Comparison of ENCODE assay signal across 16 mouse cellular contexts in genomic region chr10:59310691-59311457, GRCm38 (mm10). TPM values are rescaled to one million over a fixed set of nuclear protein-coding genes. Genes with fewer than 3 reads are reported as not detected.
DNase-seq lines count a peak whose midpoint lies in the region; ATAC-seq lines count a peak whose summit lies in the region.
"Had no signal": no experiment of that assay in that cellular context is flagged by ENCODE, and none has a peak within 500 bp of the region (broad histone marks: within the 10 kb centered on the region; RNA-seq: fewer than 3 reads in every experiment).

No protein-coding gene starts in this region.

- H3K27ac ChIP-seq in heart, embryonic 15.5 days: peak overlapping the region; percentile 47
- H3K27ac ChIP-seq in kidney, embryonic 16.5 days (ENCODE audit: low read length): peak overlapping the region; percentile 75
- H3K27ac ChIP-seq in macrophage: peak overlapping the region; percentile 31
- no peak overlapping the region for H3K27ac ChIP-seq in midbrain, embryonic 11.5 days (ENCODE audit: low read depth, low read length)
- H3K27ac ChIP-seq: limb, embryonic 13.5 days; midbrain, embryonic 15.5 days had no signal

- H3K9ac ChIP-seq in heart, embryonic 15.5 days: no peak overlapping the region
- no peak overlapping the region for H3K9ac ChIP-seq in kidney, embryonic 16.5 days (replicated peaks; ENCODE audit: low read length)
- H3K9ac ChIP-seq in midbrain, embryonic 11.5 days (ENCODE audit: low read length): no peak overlapping the region
- H3K9ac ChIP-seq: limb, embryonic 13.5 days; midbrain, embryonic 15.5 days had no signal

- H3K4me1 ChIP-seq in heart, embryonic 15.5 days (replicated peaks): peaks cover 20% of the 10 kb centered on the region
- H3K4me1 ChIP-seq in kidney, embryonic 16.5 days (ENCODE audit: insufficient read depth, low read length): peaks cover 24% of the 10 kb centered on the region
- no peaks in the 10 kb centered on the region for H3K4me1 ChIP-seq in midbrain, embryonic 11.5 days (ENCODE audit: control insufficient read depth, insufficient read depth, low read length)
- H3K4me1 ChIP-seq: limb, embryonic 13.5 days; midbrain, embryonic 15.5 days had no signal

- H3K36me3 ChIP-seq in heart, embryonic 15.5 days: no peaks in the 10 kb centered on the region
- no peaks in the 10 kb centered on the region for H3K36me3 ChIP-seq in kidney, embryonic 16.5 days (ENCODE audit: insufficient read depth, low read length)
- H3K36me3 ChIP-seq in macrophage (ENCODE audit: inconsistent target): no peaks in the 10 kb centered on the region
- no peaks in the 10 kb centered on the region for H3K36me3 ChIP-seq in midbrain, embryonic 11.5 days (ENCODE audit: control insufficient read depth, insufficient read depth, low read length)
- H3K36me3 ChIP-seq: limb, embryonic 13.5 days; midbrain, embryonic 15.5 days had no signal

- no peaks in the 10 kb centered on the region for H3K27me3 ChIP-seq in heart, embryonic 15.5 days
- H3K27me3 ChIP-seq in kidney, embryonic 16.5 days (ENCODE audit: insufficient read depth, low read length): no peaks in the 10 kb centered on the region
- H3K27me3 ChIP-seq in midbrain, embryonic 11.5 days (ENCODE audit: control insufficient read depth, insufficient read depth, low read length): no peaks in the 10 kb centered on the region
- H3K27me3 ChIP-seq: CH12.LX; limb, embryonic 13.5 days; midbrain, embryonic 15.5 days had no signal

- H3K4me3 ChIP-seq in heart, embryonic 15.5 days: no peak overlapping the region
- H3K4me3 ChIP-seq in kidney, embryonic 16.5 days (ENCODE audit: low read length): no peak overlapping the region
- H3K4me3 ChIP-seq in macrophage (ENCODE audit: inconsistent target): no peak overlapping the region
- H3K4me3 ChIP-seq in midbrain, embryonic 11.5 days (ENCODE audit: low read depth, low read length): no peak overlapping the region
- H3K4me3 ChIP-seq: limb, embryonic 13.5 days; midbrain, embryonic 15.5 days had no signal

- peak; percentile 60; the same call in 1 of the 2 replicates for ATAC-seq in heart, embryonic 15.5 days (replicated peaks; ENCODE audit: insufficient number of reproducible peaks, insufficient read depth, low FRiP score, low read depth)
- peak; percentile 87 for ATAC-seq in kidney, embryonic 16.5 days (ENCODE audit: low FRiP score, low TSS enrichment)
- no peak for ATAC-seq in midbrain, embryonic 11.5 days (ENCODE audit: low FRiP score)
- ATAC-seq: forebrain, embryonic 14.5 days; midbrain, embryonic 15.5 days had no signal

- intact Hi-C loops in heart, postnatal 25 days (cut with DNase I): no loop called here

- H3K79me2 ChIP-seq in macrophage (ENCODE audit: inconsistent target): no peaks in the 10 kb centered on the region

- 0 out of 2 replicates have a peak, but pooled peaks cover 2% of the 10 kb centered on the region for H3K9me3 ChIP-seq in heart, embryonic 15.5 days (replicated peaks)
- peaks cover 5% of the 10 kb centered on the region; the same call in 1 of the 2 replicates for H3K9me3 ChIP-seq in kidney, embryonic 16.5 days (ENCODE audit: low read length)
- no peaks in the 10 kb centered on the region for H3K9me3 ChIP-seq in midbrain, embryonic 11.5 days (ENCODE audit: control insufficient read depth, low read length)
- H3K9me3 ChIP-seq: midbrain, embryonic 15.5 days had no signal

- peak; percentile 57 to 78 for DNase-seq in heart, adult 18-20 months
- DNase-seq in heart, postnatal 25 days (ENCODE audit: low spot score): no peak
- no peak for DNase-seq in c-Kit-positive CD71-positive TER-119-positive erythroid progenitor cells, embryonic 14.5 days (ENCODE audit: low spot score)
- DNase-seq in spleen, postnatal 4 days (ENCODE audit: low spot score in 2 of 2): no peak
- DNase-seq in midbrain, embryonic 11.5 days (ENCODE audit: low spot score, missing footprints): no peak
- DNase-seq: adrenal gland, postnatal 25 days; cerebellum, postnatal 14 days; right cerebral cortex, postnatal 14 days; thymus, postnatal 14 days had no signal

- 43% methylated on average over 6 of the region's 6 CpGs for WGBS in heart, embryonic 15.5 days
- WGBS in kidney, embryonic 16.5 days: 44% methylated on average over 6 of the region's 6 CpGs
- 72% methylated on average over 6 of the region's 6 CpGs for WGBS in macrophage (ENCODE audit: missing documents)
- WGBS in midbrain, embryonic 11.5 days: 76% methylated on average over 6 of the region's 6 CpGs

- H3K4me2 ChIP-seq in heart, embryonic 15.5 days: no peak overlapping the region
- no peak overlapping the region for H3K4me2 ChIP-seq in kidney, embryonic 16.5 days (replicated peaks; ENCODE audit: low read depth, low read length)
- no peak overlapping the region for H3K4me2 ChIP-seq in midbrain, embryonic 11.5 days
- H3K4me2 ChIP-seq: limb, embryonic 13.5 days; midbrain, embryonic 15.5 days had no signal

RNA-seq across cellular contexts. Expression of gene P4ha1, which starts 12.2 kb away (rescaled TPM):
- total RNA-seq in heart, adult 18-20 months (2021): 10 to 100 TPM; 49.0 to 79.8 TPM
- 10 to 100 TPM; 36.6 to 51.2 TPM for total RNA-seq in heart, postnatal 25 days (2021)
- polyA plus RNA-seq in heart, embryonic 15.5 days (2015; fragmentation: Nextera tagmentation; extraction: Ambion mirVana): 51.2 and 54.3 TPM in 2 replicates
- 72.5 and 78.0 TPM in 2 replicates for polyA plus RNA-seq in kidney, embryonic 16.5 days (2015; fragmentation: Nextera tagmentation; extraction: Ambion mirVana)
- 100 to 1,000 TPM in 1 of 26 experiments, 10 to 100 TPM in 25; 21.6 to 111 (median 52.5) TPM for total RNA-seq in macrophage (2018; cell fraction: chromatin; rRNA removed)
- total RNA-seq in macrophage (2018; cell fraction: cytosol; rRNA removed): 100 to 1,000 TPM in 3 of 26 experiments, 10 to 100 TPM in 23; 38.2 to 109 (median 58.9) TPM
- 100 to 1,000 TPM in 14 of 26 experiments, 10 to 100 TPM in 12; 53.3 to 199 (median 119) TPM for total RNA-seq in macrophage (2018; cell fraction: nucleus; rRNA removed)
- 45.8 to 78.9 TPM (median 65.6 TPM) in 3 replicates for polyA plus RNA-seq in macrophage (2018)
- 41.9 and 45.9 TPM in 2 replicates for polyA plus RNA-seq in midbrain, embryonic 11.5 days (2014; fragmentation: Nextera tagmentation; extraction: Ambion mirVana)

Comparison
In these comparisons a context has a peak if more than half of its experiments do, and no peak if none do; other contexts are left out.
1. DNase-seq: peak in heart, adult 18-20 months (2 of 2); none in heart, postnatal 25 days (single experiment), c-Kit-positive CD71-positive TER-119-positive erythroid progenitor cells, embryonic 14.5 days (single experiment), spleen, postnatal 4 days (0 of 2) and midbrain, embryonic 11.5 days (single experiment).